Mouse (Mus musculus): ENCODE results near the gene C87436. TPM values are rescaled to one million over a fixed set of nuclear protein-coding genes. Genes with fewer than 3 reads are reported as not detected.

Gene C87436
- polyA plus RNA-seq, 1 experiment from 2014 or later: 16.8 TPM

- no peaks in the 10 kb centered on the region for H3K36me3 ChIP-seq
- peaks cover 26% of the 10 kb centered on the region for H3K4me1 ChIP-seq
- ATAC-seq (ENCODE audit: extremely low read depth, insufficient number of reproducible peaks, low FRiP score, low TSS enrichment): no peak
- H3K27me3 ChIP-seq (replicated peaks): peaks cover 8% of the 10 kb centered on the region
- H3K4me2 ChIP-seq: no peak overlapping the region
- no peak overlapping the region for H3K4me3 ChIP-seq
- H3K9me3 ChIP-seq: no peaks in the 10 kb centered on the region
- 77% methylated on average over 2 of the region's 2 CpGs for WGBS
- H3K9ac ChIP-seq: no peak overlapping the region
- no peak overlapping the region for H3K27ac ChIP-seq (replicated peaks)
Observed at GRCm38 (mm10) chr6:86399995-86400394, 38.2 kb upstream of the C87436 start.

DNA sequence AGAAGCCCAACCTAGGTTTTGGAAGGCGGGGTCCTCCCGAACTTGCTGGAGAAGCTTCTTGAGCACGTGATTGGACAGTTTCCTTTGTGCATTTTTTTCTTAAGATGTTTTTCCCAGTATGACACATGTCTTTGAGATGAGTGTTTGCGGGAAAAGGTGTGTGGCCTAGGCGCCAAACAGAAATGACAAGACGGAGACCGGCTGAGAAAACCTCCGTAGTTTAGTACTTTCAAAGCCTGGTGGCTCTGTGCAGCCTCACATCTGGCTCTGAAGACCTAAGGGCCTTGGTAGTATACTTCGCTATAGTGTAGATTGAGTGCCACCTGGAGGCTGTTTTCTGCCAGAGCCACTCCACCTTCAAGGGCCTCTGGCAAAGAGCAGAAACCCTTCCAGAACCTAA, 37.2 kb upstream of the C87436 start:
- no peak for ATAC-seq (ENCODE audit: extremely low read depth, insufficient number of reproducible peaks, low FRiP score, low TSS enrichment)
- H3K9ac ChIP-seq: peak overlapping the region; percentile 71; the same call in 1 of the 2 replicates

GRCm38 (mm10) chr6:86402681-86403607, 35.2 kb upstream of the C87436 start:
- Histone ChIP-seq H3K4me2 (peak overlapping the region; percentile 72), H3K4me3 (peak overlapping the region; percentile 84), H3K4me1 (peaks cover 24% of the 10 kb centered on the region), H3K27ac (replicated peaks) (no peak overlapping the region), H3K9me3 (no peaks in the 10 kb centered on the region), H3K9ac (peak overlapping the region; percentile 98), H3K36me3 (peaks cover 14% of the 10 kb centered on the region), H3K27me3 (replicated peaks) (peaks cover 8% of the 10 kb centered on the region)
- 37% methylated on average over 12 of the region's 12 CpGs for WGBS
- ATAC-seq (ENCODE audit: extremely low read depth, insufficient number of reproducible peaks, low FRiP score, low TSS enrichment): no peak

More for the DNA sequence above, 37.2 kb upstream of the C87436 start:
- 5% methylated on average over 9 of the region's 9 CpGs for WGBS
- Histone ChIP-seq H3K36me3 (no peaks in the 10 kb centered on the region), H3K9me3 (no peaks in the 10 kb centered on the region), H3K4me1 (peaks cover 22% of the 10 kb centered on the region), H3K4me3 (peak overlapping the region; percentile 42), H3K27ac (replicated peaks) (no peak overlapping the region), H3K27me3 (replicated peaks) (peaks cover 8% of the 10 kb centered on the region), H3K4me2 (peak overlapping the region; percentile 67)

GRCm38 (mm10) chr6:86403728-86404099, 34.5 kb upstream of the C87436 start:
- Histone ChIP-seq H3K36me3 (peaks cover 20% of the 10 kb centered on the region), H3K9me3 (no peaks in the 10 kb centered on the region), H3K27me3 (replicated peaks) (peaks cover 5% of the 10 kb centered on the region), H3K4me2 (peak overlapping the region; percentile 72), H3K4me3 (peak overlapping the region; percentile 84), H3K4me1 (peaks cover 23% of the 10 kb centered on the region), H3K9ac (peak overlapping the region; percentile 98), H3K27ac (replicated peaks) (peak overlapping the region; percentile 100)
- under 1% methylated on average over 15 of the region's 15 CpGs for WGBS
- no peak for ATAC-seq (ENCODE audit: extremely low read depth, insufficient number of reproducible peaks, low FRiP score, low TSS enrichment)

DNA sequence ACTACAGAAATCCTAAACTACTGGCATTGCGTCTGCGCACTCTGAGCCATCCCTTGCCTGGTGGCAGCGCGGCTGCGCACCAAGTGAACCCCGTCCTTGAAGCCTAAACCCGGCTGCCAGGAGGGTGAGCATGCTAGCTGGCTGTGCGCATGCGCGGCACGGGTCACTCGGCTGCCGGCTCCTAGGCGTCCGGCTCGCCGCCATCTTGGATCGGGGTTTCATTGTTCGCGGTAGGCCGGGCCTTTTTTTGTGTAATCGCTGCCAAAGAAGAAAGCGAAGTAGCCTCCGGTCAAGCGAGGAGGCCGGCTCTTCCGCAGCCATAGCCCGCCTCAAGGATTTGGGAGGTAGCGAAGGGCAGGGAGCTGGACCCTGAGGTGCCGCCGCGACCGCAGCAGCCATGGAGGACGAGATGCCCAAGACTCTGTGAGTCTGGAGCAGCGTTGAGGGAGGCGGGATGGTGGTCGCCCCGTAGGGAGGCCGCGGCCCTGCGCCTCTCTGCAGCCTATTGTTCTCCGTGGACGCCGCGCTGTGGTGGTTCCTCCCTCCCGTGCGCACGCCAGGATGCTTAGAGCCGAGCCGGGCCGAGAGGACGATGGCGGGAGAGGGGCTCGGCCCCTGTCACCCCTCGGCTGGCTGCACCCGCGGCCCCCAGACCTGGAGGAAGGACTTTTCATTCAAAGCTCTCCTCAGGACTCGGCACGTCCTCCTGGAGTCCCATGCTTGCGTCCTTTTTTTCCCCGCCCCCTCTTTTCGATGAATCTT, 33.9 kb upstream of the C87436 start, which contains the start of gene Tia1:
Gene Tia1 (plus strand): TSS at position 120 of the 762 bp plus-strand sequence.
- under 1% methylated on average over 60 of the region's 62 CpGs for WGBS
- peaks cover 5% of the 10 kb centered on the region; the same call in 1 of the 2 replicates for H3K27me3 ChIP-seq (replicated peaks)
- peak within 1 kb of the TSS; percentile 100 for H3K27ac ChIP-seq (replicated peaks)
- peaks cover 20% of the 10 kb centered on the region for H3K36me3 ChIP-seq
- no peaks in the 10 kb centered on the region for H3K9me3 ChIP-seq
- peak within 1 kb of the TSS; percentile 72 for H3K4me2 ChIP-seq
- peak; percentile 92 for ATAC-seq (ENCODE audit: extremely low read depth, insufficient number of reproducible peaks, low FRiP score, low TSS enrichment)
- peak within 1 kb of the TSS; percentile 98 for H3K9ac ChIP-seq
- peak within 1 kb of the TSS; percentile 84 for H3K4me3 ChIP-seq
- H3K4me1 ChIP-seq: peaks cover 23% of the 10 kb centered on the region

DNA sequence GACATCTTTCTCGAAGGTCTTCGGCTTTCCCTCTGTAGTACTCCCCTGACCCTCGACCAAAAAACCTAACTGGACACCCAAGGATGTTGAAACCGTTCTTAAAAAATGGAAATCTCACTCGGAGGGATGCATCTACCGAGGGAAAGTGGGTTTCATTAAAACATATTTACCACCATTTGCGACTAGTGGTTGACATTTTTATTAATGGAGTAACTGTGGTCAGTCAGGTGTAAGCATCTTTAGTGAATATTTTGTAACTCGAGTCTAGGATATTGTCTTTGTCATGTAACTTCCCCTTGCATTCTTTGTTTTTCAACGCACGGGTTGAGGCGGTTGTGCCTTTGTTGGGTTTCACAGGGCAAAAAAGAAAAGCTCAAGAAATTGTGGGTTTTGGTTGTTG, 33.2 kb upstream of the C87436 start:
- WGBS: under 1% methylated on average over 11 of the region's 11 CpGs
- no peak for ATAC-seq (ENCODE audit: extremely low read depth, insufficient number of reproducible peaks, low FRiP score, low TSS enrichment)

GRCm38 (mm10) chr6:86406306-86406705, 31.9 kb upstream of the C87436 start:
- no peak for ATAC-seq (ENCODE audit: extremely low read depth, insufficient number of reproducible peaks, low FRiP score, low TSS enrichment)
- H3K4me2 ChIP-seq: peak overlapping the region; percentile 72
- H3K9ac ChIP-seq: 0 out of 2 replicates have a peak overlapping the region, but pooled peaks have one; percentile 47
- H3K4me1 ChIP-seq: peaks cover 24% of the 10 kb centered on the region
- no peaks in the 10 kb centered on the region for H3K9me3 ChIP-seq
- H3K27ac ChIP-seq (replicated peaks): no peak overlapping the region
- peaks cover 25% of the 10 kb centered on the region for H3K36me3 ChIP-seq
- no peaks in the 10 kb centered on the region for H3K27me3 ChIP-seq (replicated peaks)
- H3K4me3 ChIP-seq: no peak overlapping the region; the same call in 1 of the 2 replicates

More for the DNA sequence above, 33.2 kb upstream of the C87436 start:
- Histone ChIP-seq H3K27ac (replicated peaks) (peak overlapping the region; percentile 100), H3K27me3 (replicated peaks) (no peaks in the 10 kb centered on the region), H3K9ac (peak overlapping the region; percentile 98), H3K4me1 (peaks cover 28% of the 10 kb centered on the region), H3K4me2 (peak overlapping the region; percentile 72), H3K4me3 (peak overlapping the region; percentile 84), H3K36me3 (peaks cover 25% of the 10 kb centered on the region), H3K9me3 (no peaks in the 10 kb centered on the region)

DNA sequence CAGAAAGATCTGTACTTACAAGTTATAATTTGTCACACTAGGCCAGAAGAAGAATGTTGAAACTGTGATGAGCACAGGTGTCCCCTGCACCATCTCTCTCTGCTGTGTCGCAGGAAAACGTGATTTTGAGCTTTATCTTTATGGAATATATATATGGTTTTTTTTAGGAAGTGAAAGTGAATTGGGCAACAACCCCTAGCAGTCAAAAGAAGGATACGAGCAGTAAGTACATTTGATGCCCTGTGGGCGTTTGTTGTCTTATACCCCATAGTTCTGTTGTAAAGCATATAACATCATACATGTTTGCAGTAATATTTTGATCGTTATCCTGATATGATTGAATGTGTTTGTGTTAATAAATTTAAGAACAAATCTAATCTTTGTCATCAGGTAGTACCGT, 19.5 kb upstream of the C87436 start:
- Histone ChIP-seq H3K36me3 (peaks cover 89% of the 10 kb centered on the region), H3K9me3 (no peaks in the 10 kb centered on the region), H3K9ac (no peak overlapping the region), H3K27me3 (replicated peaks) (no peaks in the 10 kb centered on the region), H3K27ac (replicated peaks) (no peak overlapping the region), H3K4me1 (no peaks in the 10 kb centered on the region), H3K4me3 (no peak overlapping the region), H3K4me2 (no peak overlapping the region)
- ATAC-seq (ENCODE audit: extremely low read depth, insufficient number of reproducible peaks, low FRiP score, low TSS enrichment): no peak
- 88% methylated on average over 6 of the region's 6 CpGs for WGBS

- no peak overlapping the region for H3K9ac ChIP-seq
- peaks cover 87% of the 10 kb centered on the region for H3K36me3 ChIP-seq
- no peak overlapping the region for H3K27ac ChIP-seq (replicated peaks)
- WGBS: 86% methylated on average over 3 of the region's 3 CpGs
- H3K4me1 ChIP-seq: no peaks in the 10 kb centered on the region
- no peak overlapping the region for H3K4me2 ChIP-seq
- H3K4me3 ChIP-seq: no peak overlapping the region
- no peaks in the 10 kb centered on the region for H3K27me3 ChIP-seq (replicated peaks)
- no peak for ATAC-seq (ENCODE audit: extremely low read depth, insufficient number of reproducible peaks, low FRiP score, low TSS enrichment)
- no peaks in the 10 kb centered on the region for H3K9me3 ChIP-seq
Observed at GRCm38 (mm10) chr6:86419239-86419638, 18.9 kb upstream of the C87436 start.

DNA sequence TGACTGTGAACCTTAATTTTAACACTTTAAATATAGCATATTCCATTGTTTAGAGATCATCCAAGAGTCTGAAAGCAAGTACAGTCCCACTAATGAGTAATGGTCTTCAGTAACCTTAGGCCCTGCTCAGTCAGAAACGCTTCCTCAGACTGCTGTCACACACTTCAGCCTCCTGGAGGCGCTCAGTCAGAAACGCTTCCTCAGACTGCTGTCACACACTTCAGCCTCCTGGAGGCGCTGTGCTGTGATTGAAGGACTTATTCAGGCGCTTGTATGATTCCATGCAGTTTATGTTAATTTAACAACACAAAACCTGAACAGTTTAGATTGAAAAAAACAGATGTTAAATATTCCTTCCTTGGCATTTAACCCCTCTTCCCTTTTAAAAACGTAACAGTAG, 17.7 kb upstream of the C87436 start:
- H3K9me3 ChIP-seq: no peaks in the 10 kb centered on the region
- H3K36me3 ChIP-seq: peaks cover 88% of the 10 kb centered on the region
- WGBS: 77% methylated on average over 6 of the region's 6 CpGs
- no peaks in the 10 kb centered on the region for H3K27me3 ChIP-seq (replicated peaks)
- no peak overlapping the region for H3K9ac ChIP-seq
- no peak for ATAC-seq (ENCODE audit: extremely low read depth, insufficient number of reproducible peaks, low FRiP score, low TSS enrichment)
- no peaks in the 10 kb centered on the region for H3K4me1 ChIP-seq
- no peak overlapping the region for H3K27ac ChIP-seq (replicated peaks)
- H3K4me2 ChIP-seq: no peak overlapping the region
- H3K4me3 ChIP-seq: no peak overlapping the region

DNA sequence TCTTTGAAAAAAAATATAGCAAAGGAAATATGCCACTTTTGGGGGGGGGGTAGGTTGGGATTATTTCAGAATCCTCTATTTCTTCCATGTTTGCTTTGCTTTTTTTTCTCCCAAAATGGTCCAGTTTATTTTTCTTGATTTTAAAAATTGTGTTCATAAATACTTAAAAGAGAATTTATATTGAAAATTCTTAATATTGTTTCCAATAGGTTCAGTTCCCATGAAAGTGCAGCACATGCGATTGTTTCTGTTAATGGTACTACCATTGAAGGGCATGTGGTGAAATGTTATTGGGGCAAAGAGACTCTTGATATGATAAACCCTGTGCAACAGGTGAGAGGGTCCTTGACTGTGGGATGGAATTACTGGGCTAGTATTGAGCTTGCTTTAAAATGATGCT, 11.8 kb upstream of the C87436 start, which contains the start of gene Gm44790:
Gene Gm44790 (plus strand): TSS at position 301 of the 400 bp plus-strand sequence.
- H3K9ac ChIP-seq: no peak within 1 kb of the TSS
- ATAC-seq (ENCODE audit: extremely low read depth, insufficient number of reproducible peaks, low FRiP score, low TSS enrichment): no peak
- H3K4me3 ChIP-seq: no peak within 1 kb of the TSS
- H3K4me1 ChIP-seq: no peaks in the 10 kb centered on the region
- no peak within 1 kb of the TSS for H3K4me2 ChIP-seq
- no peaks in the 10 kb centered on the region for H3K9me3 ChIP-seq
- no peaks in the 10 kb centered on the region for H3K27me3 ChIP-seq (replicated peaks)
- peaks cover 88% of the 10 kb centered on the region for H3K36me3 ChIP-seq
- WGBS: 97% methylated on average over 1 of the region's 1 CpGs
- H3K27ac ChIP-seq (replicated peaks): no peak within 1 kb of the TSS
